Comparison of ENCODE assay signal across 14 mouse cellular contexts in the genomic region with DNA sequence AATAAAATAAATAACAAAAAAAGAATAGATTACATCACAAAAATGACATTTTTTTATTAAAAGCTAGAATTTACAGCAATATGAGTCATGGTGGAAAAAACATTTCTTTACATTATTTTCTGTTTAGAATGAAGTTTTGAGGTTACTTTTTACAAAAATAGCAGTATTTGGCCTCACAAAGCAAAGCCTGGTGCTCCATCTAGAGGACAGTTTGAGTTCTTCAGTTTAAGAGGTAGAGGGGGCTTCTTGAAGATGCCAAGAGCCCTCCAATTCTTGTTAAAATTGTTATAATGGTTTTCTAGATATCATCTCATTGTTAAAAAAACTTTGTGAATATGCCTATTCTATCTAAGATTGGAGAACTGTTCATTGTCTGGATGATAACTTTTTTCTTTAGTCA. TPM values are rescaled to one million over a fixed set of nuclear protein-coding genes. Genes with fewer than 3 reads are reported as not detected.
DNase-seq lines count a peak whose midpoint lies in the region; ATAC-seq and TF ChIP-seq lines count a peak whose summit lies in the region.
"Had no signal": no experiment of that assay in that cellular context is flagged by ENCODE, and none has a peak within 500 bp of the region (broad histone marks: within the 10 kb centered on the region; RNA-seq: fewer than 3 reads in every experiment).

No protein-coding gene starts in this region.

- no peak for TF ChIP-seq EP300 in liver, embryonic 14.5 days (IDR thresholded peaks at IDR 0.05; ENCODE audit: low read depth)

- no peak for ATAC-seq in embryonic facial prominence, embryonic 11.5 days (replicated peaks; ENCODE audit: insufficient number of reproducible peaks, low FRiP score, low TSS enrichment, low read depth)
- ATAC-seq in liver, embryonic 14.5 days (ENCODE audit: insufficient read depth): no peak
- no peak for ATAC-seq in liver, embryonic 12.5 days

- H3K27ac ChIP-seq in embryonic facial prominence, embryonic 11.5 days (replicated peaks; ENCODE audit: low read depth, low read length): no peak overlapping the region
- no peak overlapping the region for H3K27ac ChIP-seq in embryonic facial prominence, embryonic 10.5 days (replicated peaks)
- H3K27ac ChIP-seq in liver, embryonic 14.5 days: no peak overlapping the region
- H3K27ac ChIP-seq in liver, embryonic 12.5 days: no peak overlapping the region
- H3K27ac ChIP-seq: embryonic facial prominence, embryonic 15.5 days; heart, embryonic 13.5 days had no signal

- H3K9me3 ChIP-seq in embryonic facial prominence, embryonic 11.5 days (replicated peaks; ENCODE audit: control insufficient read depth, low read length): no peaks in the 10 kb centered on the region
- H3K9me3 ChIP-seq in embryonic facial prominence, embryonic 10.5 days: no peaks in the 10 kb centered on the region
- no peaks in the 10 kb centered on the region for H3K9me3 ChIP-seq in liver, embryonic 14.5 days (ENCODE audit: control insufficient read depth, low read length)
- no peaks in the 10 kb centered on the region for H3K9me3 ChIP-seq in liver, embryonic 12.5 days (replicated peaks)
- H3K9me3 ChIP-seq: embryonic facial prominence, embryonic 15.5 days; heart, embryonic 13.5 days had no signal

- DNase-seq in embryonic facial prominence, embryonic 11.5 days (ENCODE audit: low spot score): peak; percentile 57
- DNase-seq in embryonic facial prominence, embryonic 10.5 days (ENCODE audit: low spot score): no peak
- no peak for DNase-seq in liver, embryonic 14.5 days (ENCODE audit: low read depth in 3 of 3, low spot score in 3 of 3)
- DNase-seq in A20 (ENCODE audit: low read depth, low spot score): peak; percentile 41
- peak; percentile 28 for DNase-seq in brain, adult 2 months (ENCODE audit: low read depth, low spot score)
- DNase-seq in adrenal gland, adult 2 months: no peak
- DNase-seq in left cerebral cortex, adult 9 months (ENCODE audit: low spot score in 2 of 2): no peak
- DNase-seq: kidney, postnatal 25 days; left cerebral cortex, postnatal 4 days; lung, postnatal 10 days had no signal

- no peaks in the 10 kb centered on the region for H3K27me3 ChIP-seq in embryonic facial prominence, embryonic 11.5 days (ENCODE audit: control insufficient read depth, insufficient read depth, low read length)
- H3K27me3 ChIP-seq in embryonic facial prominence, embryonic 10.5 days (replicated peaks; ENCODE audit: low read depth, poor library complexity, severe bottlenecking): no peaks in the 10 kb centered on the region
- no peaks in the 10 kb centered on the region for H3K27me3 ChIP-seq in liver, embryonic 14.5 days (ENCODE audit: control insufficient read depth, insufficient read depth, low read length)
- no peaks in the 10 kb centered on the region for H3K27me3 ChIP-seq in liver, embryonic 12.5 days (replicated peaks)
- H3K27me3 ChIP-seq: embryonic facial prominence, embryonic 15.5 days; heart, embryonic 13.5 days had no signal

- no peaks in the 10 kb centered on the region for H3K36me3 ChIP-seq in embryonic facial prominence, embryonic 11.5 days (replicated peaks; ENCODE audit: control insufficient read depth, insufficient read depth, low read depth, low read length)
- no peaks in the 10 kb centered on the region for H3K36me3 ChIP-seq in embryonic facial prominence, embryonic 10.5 days (replicated peaks)
- no peaks in the 10 kb centered on the region for H3K36me3 ChIP-seq in liver, embryonic 14.5 days (replicated peaks; ENCODE audit: control insufficient read depth, insufficient read depth, low read depth)
- no peaks in the 10 kb centered on the region for H3K36me3 ChIP-seq in liver, embryonic 12.5 days
- H3K36me3 ChIP-seq: embryonic facial prominence, embryonic 15.5 days; heart, embryonic 13.5 days had no signal

- H3K4me2 ChIP-seq in embryonic facial prominence, embryonic 11.5 days (ENCODE audit: low read depth, low read length): no peak overlapping the region
- no peak overlapping the region for H3K4me2 ChIP-seq in liver, embryonic 14.5 days (ENCODE audit: low read depth)
- H3K4me2 ChIP-seq in liver, embryonic 12.5 days: no peak overlapping the region
- H3K4me2 ChIP-seq: embryonic facial prominence, embryonic 15.5 days; heart, embryonic 13.5 days had no signal

- peak; percentile 12; the same call in 1 of the 2 replicates for TF ChIP-seq CTCF in liver, embryonic 14.5 days (IDR thresholded peaks at IDR 0.05; ENCODE audit: low read depth)

- no peak overlapping the region for H3K4me3 ChIP-seq in embryonic facial prominence, embryonic 11.5 days (ENCODE audit: low read depth, low read length)
- H3K4me3 ChIP-seq in embryonic facial prominence, embryonic 10.5 days: no peak overlapping the region
- no peak overlapping the region for H3K4me3 ChIP-seq in liver, embryonic 14.5 days (ENCODE audit: insufficient read depth in 1 of 2, low read depth in 2 of 2, low read length in 2 of 2)
- no peak overlapping the region for H3K4me3 ChIP-seq in liver, embryonic 12.5 days
- H3K4me3 ChIP-seq: embryonic facial prominence, embryonic 15.5 days; heart, embryonic 13.5 days had no signal

- H3K4me1 ChIP-seq in embryonic facial prominence, embryonic 11.5 days (ENCODE audit: control insufficient read depth, insufficient read depth, low read length): no peaks in the 10 kb centered on the region
- peaks cover 4% of the 10 kb centered on the region; the same call in 1 of the 2 replicates for H3K4me1 ChIP-seq in embryonic facial prominence, embryonic 10.5 days
- H3K4me1 ChIP-seq in liver, embryonic 14.5 days (replicated peaks; ENCODE audit: control insufficient read depth in 2 of 2, insufficient read depth in 2 of 2, low read length in 1 of 2): no peaks in the 10 kb centered on the region
- H3K4me1 ChIP-seq in liver, embryonic 12.5 days: no peaks in the 10 kb centered on the region

- H3K9ac ChIP-seq in embryonic facial prominence, embryonic 11.5 days (replicated peaks; ENCODE audit: low read length): no peak overlapping the region
- no peak overlapping the region for H3K9ac ChIP-seq in liver, embryonic 14.5 days (replicated peaks)
- no peak overlapping the region for H3K9ac ChIP-seq in liver, embryonic 12.5 days
- H3K9ac ChIP-seq: embryonic facial prominence, embryonic 15.5 days; heart, embryonic 13.5 days had no signal

RNA-seq across cellular contexts. Expression of a gene that starts 13.4 kb away (rescaled TPM):
- polyA plus RNA-seq in embryonic facial prominence, embryonic 11.5 days (2014; fragmentation: Nextera tagmentation; extraction: Ambion mirVana): 0.06 and 0.21 TPM in 2 replicates
- polyA plus RNA-seq in embryonic facial prominence, embryonic 10.5 days (2016; fragmentation: Nextera tagmentation; extraction: Ambion mirVana): 0.09 and 0.10 TPM in 2 replicates
- polyA plus RNA-seq in liver, embryonic 14.5 days (2012; rRNA removed): under 0.01 and 0.01 TPM in 2 replicates
- not detected in 2 replicates for polyA plus RNA-seq in liver, embryonic 14.5 days (2014; fragmentation: Nextera tagmentation; extraction: Ambion mirVana)
- 0.01 and 0.02 TPM in 2 replicates for polyA plus RNA-seq in liver, embryonic 12.5 days (2016; fragmentation: Nextera tagmentation; extraction: Ambion mirVana)
- total RNA-seq in adrenal gland, adult 2 months (2021): under 1 TPM; 0.17 to 0.31 TPM
- polyA plus RNA-seq in adrenal gland, adult 2 months (2012; rRNA removed): not detected in 2 replicates
- total RNA-seq: monocyte, adult 5-6 weeks had no signal

Comparison
In these comparisons a context has a peak if more than half of its experiments do, and no peak if none do; other contexts are left out.
1. DNase-seq: peak in embryonic facial prominence, embryonic 11.5 days (single experiment), A20 (single experiment) and brain, adult 2 months (single experiment); none in embryonic facial prominence, embryonic 10.5 days (single experiment), liver, embryonic 14.5 days (0 of 3), adrenal gland, adult 2 months (single experiment) and left cerebral cortex, adult 9 months (0 of 2).